Mouse (Mus musculus) liver, adult 2 months (tissue): ENCODE results near the gene Nell2.

ENCODE experiments used
- CTCF ChIP-seq: fragments of 200-500 bp; IDR thresholded peaks from 2 replicates; pipeline ENCODE4 v1.5.1; 2011; ENCODE audit warnings: low read depth, low read length, control low read depth
- POLR2A ChIP-seq: fragments of 200-500 bp; IDR thresholded peaks from 2 replicates; pipeline ENCODE4 v1.6.1; 2011; ENCODE audit warnings: low read length, control low read depth; ENCODE audit not compliant: insufficient read depth; ENCODE audit errors: extremely low read depth

GRCm38 (mm10) chr15:95107246-95107809 lies 421.0 kb downstream of the Nell2 start:
- TF ChIP-seq CTCF (no peak), POLR2A (no peak)
